Mouse (Mus musculus): ENCODE measurements around the gene Mthfd2l.

The Mthfd2l gene

GRCm38 (mm10) chr5:90930971-90931851 lies at the start of gene Mthfd2l:
Gene Mthfd2l (plus strand): TSS chr5:90931117.
- DNase-seq (ENCODE audit: inconsistent ontology term): peak; percentile 88

- peak; percentile 45 for DNase-seq (ENCODE audit: inconsistent ontology term)
Measured at GRCm38 (mm10) chr5:90881682-90882081, 49.2 kb upstream of the Mthfd2l start.

GRCm38 (mm10) chr5:90882146-90882545 lies 48.8 kb upstream of the Mthfd2l start:
- DNase-seq (ENCODE audit: inconsistent ontology term): no peak

GRCm38 (mm10) chr5:90884628-90885242 lies 46.2 kb upstream of the Mthfd2l start:
- DNase-seq (ENCODE audit: inconsistent ontology term): peak; percentile 69

- no peak for DNase-seq (ENCODE audit: inconsistent ontology term)
Measured at GRCm38 (mm10) chr5:90888661-90889060, 42.3 kb upstream of the Mthfd2l start.

- peak; percentile 62 for DNase-seq (ENCODE audit: inconsistent ontology term)
Measured at GRCm38 (mm10) chr5:90890519-90891463, 40.1 kb upstream of the Mthfd2l start, which contains the start of gene Cxcl1. Gene Cxcl1 (plus strand): TSS chr5:90891241.

GRCm38 (mm10) chr5:90891464-90891813 lies 39.5 kb upstream of the Mthfd2l start:
- no peak for DNase-seq (ENCODE audit: inconsistent ontology term)

GRCm38 (mm10) chr5:90894231-90894630 lies 36.7 kb upstream of the Mthfd2l start:
- no peak for DNase-seq (ENCODE audit: inconsistent ontology term)

GRCm38 (mm10) chr5:90897429-90897828 lies 33.5 kb upstream of the Mthfd2l start:
- no peak for DNase-seq (ENCODE audit: inconsistent ontology term)

- no peak for DNase-seq (ENCODE audit: inconsistent ontology term)
Measured at GRCm38 (mm10) chr5:90899308-90899707, 31.6 kb upstream of the Mthfd2l start.

GRCm38 (mm10) chr5:90900147-90900546 lies 30.8 kb upstream of the Mthfd2l start:
- no peak for DNase-seq (ENCODE audit: inconsistent ontology term)

- DNase-seq (ENCODE audit: inconsistent ontology term): no peak
Measured at GRCm38 (mm10) chr5:90900688-90901087, 30.2 kb upstream of the Mthfd2l start.

GRCm38 (mm10) chr5:90902380-90903260 lies 28.3 kb upstream of the Mthfd2l start:
- DNase-seq (ENCODE audit: inconsistent ontology term): peak; percentile 35

GRCm38 (mm10) chr5:90903339-90904020 lies 27.4 kb upstream of the Mthfd2l start, which contains the start of gene Cxcl2:
Gene Cxcl2 (plus strand): TSS chr5:90903871.
- DNase-seq (ENCODE audit: inconsistent ontology term): peak; percentile 35

- DNase-seq (ENCODE audit: inconsistent ontology term): peak; percentile 64
Measured at GRCm38 (mm10) chr5:90908983-90909382, 21.9 kb upstream of the Mthfd2l start.

- no peak for DNase-seq (ENCODE audit: inconsistent ontology term)
Measured at GRCm38 (mm10) chr5:90919495-90919894, 11.4 kb upstream of the Mthfd2l start.

- no peak for DNase-seq (ENCODE audit: inconsistent ontology term)
Measured at GRCm38 (mm10) chr5:90922958-90923357, 8.0 kb upstream of the Mthfd2l start.

- no peak for DNase-seq (ENCODE audit: inconsistent ontology term)
Measured at GRCm38 (mm10) chr5:90930546-90930945, 371 bp upstream of the Mthfd2l start.

- peak; percentile 47 for DNase-seq (ENCODE audit: inconsistent ontology term)
Measured at GRCm38 (mm10) chr5:90931911-90932310, 994 bp downstream of the Mthfd2l start.

- DNase-seq (ENCODE audit: inconsistent ontology term): no peak
Measured at GRCm38 (mm10) chr5:90936706-90937105, 5.8 kb downstream of the Mthfd2l start.
